Mouse (Mus musculus): ENCODE measurements around the gene Fbxw18. TPM values are rescaled to one million over a fixed set of nuclear protein-coding genes. Genes with fewer than 3 reads are reported as not detected.
"Not testable (repeated sequence)": the region's sequence is repeated elsewhere in the genome, so short reads cannot be mapped to it uniquely, and the experiment has no call there.

Gene Fbxw18
- not detected in 2 replicates for polyA plus RNA-seq (2015; fragmentation: Nextera tagmentation; extraction: Ambion mirVana)

DNA sequence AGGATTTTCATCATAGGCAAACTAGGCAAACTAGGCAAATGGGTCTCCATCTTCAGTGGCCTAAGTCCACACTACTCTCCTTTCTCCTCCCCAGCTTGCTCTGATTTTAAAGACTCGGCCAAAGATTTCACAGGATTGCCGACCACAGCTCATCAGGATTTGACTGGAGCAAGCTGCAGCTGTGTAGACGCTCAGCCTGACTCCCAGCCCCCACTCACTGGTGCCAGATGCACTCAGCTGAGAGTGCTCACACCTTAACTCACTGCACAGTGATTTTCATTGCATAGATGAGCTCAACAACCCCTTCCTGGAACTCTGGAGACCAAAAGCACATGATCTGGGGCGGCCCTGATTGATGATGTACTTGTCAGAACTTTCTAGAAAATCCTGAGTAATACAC is at the start of gene Fbxw18:
Fbxw18 (minus strand) TSS at position 101 of the 400 bp plus-strand sequence.
- not testable (repeated sequence) for H3K36me3 ChIP-seq (ENCODE audit: control insufficient read depth, insufficient read depth, low read length); H3K27ac ChIP-seq (ENCODE audit: low read length); H3K4me3 ChIP-seq (ENCODE audit: low read length); H3K4me1 ChIP-seq (replicated peaks; ENCODE audit: control insufficient read depth, insufficient read depth, low read length); H3K27me3 ChIP-seq (ENCODE audit: control insufficient read depth, insufficient read depth, low read depth, low read length); H3K9ac ChIP-seq (ENCODE audit: low read length); H3K4me2 ChIP-seq (ENCODE audit: low read depth, low read length); ATAC-seq (ENCODE audit: low read depth); H3K9me3 ChIP-seq (ENCODE audit: control insufficient read depth, low read length)
- WGBS = 62% methylated on average over 4 of the region's 4 CpGs

DNA sequence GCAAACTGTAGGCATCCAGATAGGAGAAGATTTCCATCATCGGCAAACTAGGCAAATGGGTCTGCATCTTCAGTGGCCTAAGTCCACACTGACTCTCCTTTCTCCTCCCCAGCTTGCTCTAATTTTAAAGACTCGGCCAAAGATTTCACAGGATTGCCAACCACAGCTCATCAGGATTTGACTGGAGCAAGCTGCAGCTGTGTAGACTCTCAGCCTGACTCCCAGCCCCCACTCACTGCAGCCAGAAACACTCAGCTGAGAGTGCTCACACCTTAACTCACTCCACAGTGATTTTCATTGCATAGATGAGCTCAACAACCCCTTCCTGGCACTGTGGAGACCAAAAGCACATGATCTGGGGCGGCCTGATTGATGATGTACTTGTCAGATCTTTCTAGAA is 43.5 kb upstream of the Fbxw18 start, which contains the start of gene Fbxw26:
Fbxw26 (minus strand) TSS at position 101 of the 400 bp plus-strand sequence.
- not testable (repeated sequence) for ATAC-seq (ENCODE audit: low read depth); H3K9me3 ChIP-seq (ENCODE audit: control insufficient read depth, low read length); H3K4me1 ChIP-seq (replicated peaks; ENCODE audit: control insufficient read depth, insufficient read depth, low read length); H3K4me3 ChIP-seq (ENCODE audit: low read length); H3K9ac ChIP-seq (ENCODE audit: low read length); H3K36me3 ChIP-seq (ENCODE audit: control insufficient read depth, insufficient read depth, low read length); H3K27me3 ChIP-seq (ENCODE audit: control insufficient read depth, insufficient read depth, low read depth, low read length); H3K27ac ChIP-seq (ENCODE audit: low read length); H3K4me2 ChIP-seq (ENCODE audit: low read depth, low read length)
- 80% methylated on average over 3 of the region's 3 CpGs for WGBS

- Histone ChIP-seq H3K9ac (ENCODE audit: low read length) (no peak overlapping the region), H3K4me1 (replicated peaks; ENCODE audit: control insufficient read depth, insufficient read depth, low read length) (no peaks in the 10 kb centered on the region), H3K27me3 (ENCODE audit: control insufficient read depth, insufficient read depth, low read depth, low read length) (no peaks in the 10 kb centered on the region), H3K36me3 (ENCODE audit: control insufficient read depth, insufficient read depth, low read length) (no peaks in the 10 kb centered on the region), H3K4me3 (ENCODE audit: low read length) (no peak overlapping the region), H3K4me2 (ENCODE audit: low read depth, low read length) (no peak overlapping the region), H3K9me3 (ENCODE audit: control insufficient read depth, low read length) (no peaks in the 10 kb centered on the region), H3K27ac (ENCODE audit: low read length) (no peak overlapping the region)
- WGBS = 4% methylated on average over 1 of the region's 1 CpGs
- ATAC-seq (ENCODE audit: low read depth) = no peak
These were observed 17.2 kb downstream of the Fbxw18 start for GRCm38 (mm10) chr9:109685299-109685698.

DNA sequence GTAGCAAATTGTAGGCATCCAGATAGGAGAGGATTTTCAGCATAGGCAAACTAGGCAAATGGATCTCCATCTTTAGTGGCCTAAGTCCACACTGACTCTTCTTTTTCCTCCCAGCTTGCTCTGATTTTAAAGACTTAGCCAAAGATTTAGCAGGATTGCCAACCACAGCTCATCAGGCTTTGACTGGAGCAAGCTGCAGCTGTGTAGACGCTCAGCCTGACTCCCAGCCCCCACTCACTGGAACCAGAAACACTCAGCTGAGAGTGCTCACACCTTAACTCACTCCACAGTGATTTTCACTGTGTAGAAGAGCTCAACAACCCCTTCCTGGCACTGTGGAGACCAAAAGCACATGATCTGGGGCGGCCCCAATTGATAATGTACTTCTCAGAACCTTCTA is 37.9 kb downstream of the Fbxw18 start, which contains the start of gene Fbxw25:
Fbxw25 (minus strand) TSS at position 101 of the 400 bp plus-strand sequence.
- H3K4me2 ChIP-seq (ENCODE audit: low read depth, low read length); H3K4me1 ChIP-seq (replicated peaks; ENCODE audit: control insufficient read depth, insufficient read depth, low read length); H3K9me3 ChIP-seq (ENCODE audit: control insufficient read depth, low read length); H3K27ac ChIP-seq (ENCODE audit: low read length); H3K27me3 ChIP-seq (ENCODE audit: control insufficient read depth, insufficient read depth, low read depth, low read length); H3K4me3 ChIP-seq (ENCODE audit: low read length); H3K36me3 ChIP-seq (ENCODE audit: control insufficient read depth, insufficient read depth, low read length); ATAC-seq (ENCODE audit: low read depth); H3K9ac ChIP-seq (ENCODE audit: low read length): not testable (repeated sequence)
- whole genome bisulfite sequencing = 55% methylated on average over 2 of the region's 2 CpGs

Other genes starting within 250 kb of the Fbxw18 start
- gene Fbxw19, start 206.8 kb downstream of the Fbxw18 start, polyA plus RNA-seq (2015; fragmentation: Nextera tagmentation; extraction: Ambion mirVana) = not detected in 2 replicates
- not detected in 2 replicates for gene Fbxw15, start 134.4 kb downstream of the Fbxw18 start, polyA plus RNA-seq (2015; fragmentation: Nextera tagmentation; extraction: Ambion mirVana)
- gene Fbxw24, start 76.6 kb downstream of the Fbxw18 start, polyA plus RNA-seq (2015; fragmentation: Nextera tagmentation; extraction: Ambion mirVana) = not detected in 2 replicates
- not detected in 2 replicates for gene Fbxw25, start 38.0 kb downstream of the Fbxw18 start, polyA plus RNA-seq (2015; fragmentation: Nextera tagmentation; extraction: Ambion mirVana)
- gene Fbxw26, start 43.4 kb upstream of the Fbxw18 start, polyA plus RNA-seq (2015; fragmentation: Nextera tagmentation; extraction: Ambion mirVana) = not detected in 2 replicates
- not detected in 2 replicates for gene Fbxw27, start 88.0 kb upstream of the Fbxw18 start, polyA plus RNA-seq (2015; fragmentation: Nextera tagmentation; extraction: Ambion mirVana)
- not detected in 2 replicates for gene Spink8, start 109.6 kb upstream of the Fbxw18 start, polyA plus RNA-seq (2015; fragmentation: Nextera tagmentation; extraction: Ambion mirVana)
- 48.3 and 50.1 TPM in 2 replicates for gene Nme6, start 130.0 kb upstream of the Fbxw18 start, polyA plus RNA-seq (2015; fragmentation: Nextera tagmentation; extraction: Ambion mirVana)
- gene Camp, start 146.9 kb upstream of the Fbxw18 start, polyA plus RNA-seq (2015; fragmentation: Nextera tagmentation; extraction: Ambion mirVana) = 0.90 and 4.4 TPM in 2 replicates
- 24.5 and 25.0 TPM in 2 replicates for gene Cdc25a, start 172.9 kb upstream of the Fbxw18 start, polyA plus RNA-seq (2015; fragmentation: Nextera tagmentation; extraction: Ambion mirVana)
- gene Map4, start 228.8 kb upstream of the Fbxw18 start, polyA plus RNA-seq (2015; fragmentation: Nextera tagmentation; extraction: Ambion mirVana) = 52.4 and 56.2 TPM in 2 replicates